Mouse (Mus musculus): ENCODE results near the gene Eif3j1. TPM values are rescaled to one million over a fixed set of nuclear protein-coding genes. Genes with fewer than 3 reads are reported as not detected.

The Eif3j1 gene
- polyA plus RNA-seq, 1 experiment from 2014 or later: 11.8 TPM

DNA sequence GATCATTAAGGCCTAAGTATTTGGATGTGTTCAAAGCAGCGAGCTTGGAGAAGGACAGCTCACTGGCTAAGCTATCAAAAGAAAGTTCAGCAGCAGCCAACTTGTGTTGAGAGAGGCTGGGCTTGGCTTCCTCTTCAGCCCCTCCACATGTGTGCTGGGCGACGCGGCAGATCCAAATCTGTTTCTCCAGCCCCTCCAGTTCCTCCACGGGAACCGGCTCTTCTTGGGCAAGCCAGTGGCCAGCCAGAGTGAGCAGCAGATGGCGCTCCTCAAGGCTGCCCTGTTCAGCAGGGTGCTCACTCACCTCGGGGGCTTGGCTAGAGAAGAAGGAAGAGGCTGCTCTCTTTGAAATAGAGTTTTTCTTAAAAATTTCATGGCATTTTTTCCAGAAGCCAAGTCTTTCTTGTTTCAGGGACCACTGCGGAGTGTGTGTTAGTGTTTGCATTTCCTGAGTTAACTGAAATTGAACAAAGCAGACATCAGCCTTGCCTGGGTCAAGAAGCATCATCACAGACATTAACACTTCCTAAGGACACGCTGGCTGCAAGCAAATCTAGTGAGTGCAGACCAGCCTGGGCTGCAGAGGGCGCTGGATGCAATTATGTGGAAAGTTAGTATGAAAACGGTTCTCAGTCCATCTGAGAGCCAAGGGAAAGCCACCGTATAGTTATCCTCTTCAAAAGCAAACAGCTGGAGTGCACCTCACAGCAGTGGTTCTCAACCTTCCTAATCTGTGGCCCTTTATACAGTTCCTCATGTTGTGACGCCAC, 37.0 kb downstream of the Eif3j1 start:
- Histone ChIP-seq H3K4me2 (ENCODE audit: low read length) (no peak overlapping the region), H3K27ac (no peak overlapping the region), H3K36me3 (ENCODE audit: insufficient read depth, low read length) (peaks cover 12% of the 10 kb centered on the region; the same call in 1 of the 2 replicates), H3K9ac (ENCODE audit: low read depth, low read length) (no peak overlapping the region), H3K4me1 (replicated peaks; ENCODE audit: insufficient read depth, low read length) (no peaks in the 10 kb centered on the region), H3K4me3 (replicated peaks; ENCODE audit: low read depth, low read length) (no peak overlapping the region), H3K27me3 (ENCODE audit: insufficient read depth, low read length) (no peaks in the 10 kb centered on the region), H3K9me3 (replicated peaks; ENCODE audit: low read length) (no peaks in the 10 kb centered on the region)
- DNase-seq (ENCODE audit: low spot score) (peak; percentile 38), ATAC-seq (replicated peaks; ENCODE audit: low FRiP score, low read depth) (no peak)
- 45% methylated on average over 14 of the region's 14 CpGs for WGBS
- peak; percentile 53 for TF ChIP-seq CTCF (IDR thresholded peaks at IDR 0.05; ENCODE audit: low read depth)

DNA sequence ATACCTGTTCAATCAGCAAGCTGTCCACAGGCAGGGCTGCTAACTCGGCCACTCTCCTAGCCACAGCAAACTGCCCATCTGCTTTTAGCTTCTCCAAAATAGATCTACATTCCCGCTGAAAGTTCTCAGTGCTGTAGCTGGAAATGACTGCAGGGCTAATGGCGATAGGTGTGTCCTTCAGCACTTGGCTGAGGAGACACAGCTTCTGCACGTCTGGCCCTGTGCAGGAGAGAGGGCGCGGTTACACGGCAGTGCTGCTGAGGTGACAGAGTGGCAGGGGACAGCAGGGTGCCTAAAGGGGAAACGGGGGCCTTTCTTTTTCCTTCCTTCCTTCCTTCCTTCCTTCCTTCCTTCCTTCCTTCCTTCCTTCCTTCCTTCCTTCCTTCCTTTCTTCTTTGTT, 37.9 kb downstream of the Eif3j1 start:
- Histone ChIP-seq H3K9ac (ENCODE audit: low read depth, low read length) (no peak overlapping the region), H3K27me3 (ENCODE audit: insufficient read depth, low read length) (no peaks in the 10 kb centered on the region), H3K36me3 (ENCODE audit: insufficient read depth, low read length) (peaks cover 16% of the 10 kb centered on the region; the same call in 1 of the 2 replicates), H3K4me1 (replicated peaks; ENCODE audit: insufficient read depth, low read length) (no peaks in the 10 kb centered on the region), H3K9me3 (replicated peaks; ENCODE audit: low read length) (no peaks in the 10 kb centered on the region), H3K4me2 (ENCODE audit: low read length) (no peak overlapping the region), H3K4me3 (replicated peaks; ENCODE audit: low read depth, low read length) (no peak overlapping the region), H3K27ac (no peak overlapping the region)
- ATAC-seq (replicated peaks; ENCODE audit: low FRiP score, low read depth): no peak
- TF ChIP-seq CTCF (IDR thresholded peaks at IDR 0.05; ENCODE audit: low read depth): no peak
- 66% methylated on average over 8 of the region's 8 CpGs for WGBS
- DNase-seq (ENCODE audit: low spot score): no peak

DNA sequence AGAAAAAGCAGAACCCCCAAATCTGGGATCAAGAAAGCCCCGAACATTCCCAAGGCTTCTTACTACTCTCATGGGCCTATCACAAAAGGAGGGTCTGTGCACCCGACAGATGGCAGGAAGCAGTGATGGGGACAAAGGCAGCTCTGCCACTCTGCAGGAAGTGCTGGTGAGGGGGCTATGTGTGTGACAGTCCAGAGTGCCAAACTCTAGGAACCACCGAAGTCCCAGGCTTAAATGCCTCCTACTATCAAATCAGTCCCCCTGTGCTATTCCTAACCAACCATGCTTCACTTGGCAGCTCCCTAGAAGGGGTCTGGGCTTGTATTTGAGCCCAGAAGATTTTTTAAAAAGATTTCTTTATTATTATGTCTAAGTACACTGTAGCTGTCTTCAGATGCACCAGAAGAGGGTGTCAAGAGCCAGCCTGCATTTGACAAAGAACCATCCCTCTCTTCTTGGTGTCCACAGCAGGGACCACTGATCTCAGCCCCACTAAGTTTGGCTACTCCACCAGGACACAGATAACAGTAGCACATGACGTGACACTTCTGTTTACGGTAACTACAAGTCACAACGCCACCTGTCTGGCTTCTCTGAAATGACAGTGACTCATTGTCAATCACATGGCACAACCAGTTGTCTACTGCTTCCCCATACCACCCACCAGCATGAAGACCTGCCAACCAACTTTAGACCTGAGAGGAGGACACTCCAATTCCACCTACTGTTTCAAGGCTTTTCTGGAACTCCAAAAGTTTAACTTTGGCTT, 41.0 kb downstream of the Eif3j1 start:
- Histone ChIP-seq H3K9me3 (replicated peaks; ENCODE audit: low read length) (no peaks in the 10 kb centered on the region), H3K4me3 (replicated peaks; ENCODE audit: low read depth, low read length) (no peak overlapping the region), H3K4me1 (replicated peaks; ENCODE audit: insufficient read depth, low read length) (no peaks in the 10 kb centered on the region), H3K27me3 (ENCODE audit: insufficient read depth, low read length) (no peaks in the 10 kb centered on the region), H3K36me3 (ENCODE audit: insufficient read depth, low read length) (peaks cover 25% of the 10 kb centered on the region; the same call in 1 of the 2 replicates), H3K9ac (ENCODE audit: low read depth, low read length) (no peak overlapping the region), H3K27ac (no peak overlapping the region), H3K4me2 (ENCODE audit: low read length) (no peak overlapping the region)
- DNase-seq (ENCODE audit: low spot score) (no peak), ATAC-seq (replicated peaks; ENCODE audit: low FRiP score, low read depth) (no peak)
- WGBS: 87% methylated on average over 6 of the region's 6 CpGs
- TF ChIP-seq CTCF (IDR thresholded peaks at IDR 0.05; ENCODE audit: low read depth): no peak

DNA sequence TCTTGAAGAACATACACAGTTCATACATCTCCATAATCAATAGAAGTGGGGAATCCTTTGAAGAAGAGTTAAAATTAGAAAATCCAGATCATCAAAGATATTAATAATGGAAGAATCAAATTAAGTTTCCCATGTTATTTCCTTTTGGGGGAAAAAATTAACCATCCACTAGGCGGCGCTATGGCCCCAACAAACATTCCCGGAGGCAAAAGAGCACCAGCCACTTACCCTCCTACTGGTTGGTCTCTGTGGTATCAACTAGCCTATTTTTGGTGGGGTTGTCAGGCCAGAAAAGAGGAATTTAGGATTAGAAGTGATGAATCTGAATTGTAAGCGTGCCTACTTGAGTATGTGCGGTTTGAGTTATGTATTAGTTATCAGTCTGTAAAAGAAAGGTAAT, 41.6 kb downstream of the Eif3j1 start:
- Histone ChIP-seq H3K4me1 (replicated peaks; ENCODE audit: insufficient read depth, low read length) (no peaks in the 10 kb centered on the region), H3K9ac (ENCODE audit: low read depth, low read length) (no peak overlapping the region), H3K4me2 (ENCODE audit: low read length) (no peak overlapping the region), H3K27ac (no peak overlapping the region), H3K9me3 (replicated peaks; ENCODE audit: low read length) (no peaks in the 10 kb centered on the region), H3K4me3 (replicated peaks; ENCODE audit: low read depth, low read length) (no peak overlapping the region), H3K27me3 (ENCODE audit: insufficient read depth, low read length) (no peaks in the 10 kb centered on the region), H3K36me3 (ENCODE audit: insufficient read depth, low read length) (peaks cover 24% of the 10 kb centered on the region; the same call in 1 of the 2 replicates)
- 39% methylated on average over 5 of the region's 5 CpGs for WGBS
- no peak for ATAC-seq (replicated peaks; ENCODE audit: low FRiP score, low read depth)
- TF ChIP-seq CTCF (IDR thresholded peaks at IDR 0.05; ENCODE audit: low read depth): peak; percentile 87
- DNase-seq (ENCODE audit: low spot score): peak; percentile 63

DNA sequence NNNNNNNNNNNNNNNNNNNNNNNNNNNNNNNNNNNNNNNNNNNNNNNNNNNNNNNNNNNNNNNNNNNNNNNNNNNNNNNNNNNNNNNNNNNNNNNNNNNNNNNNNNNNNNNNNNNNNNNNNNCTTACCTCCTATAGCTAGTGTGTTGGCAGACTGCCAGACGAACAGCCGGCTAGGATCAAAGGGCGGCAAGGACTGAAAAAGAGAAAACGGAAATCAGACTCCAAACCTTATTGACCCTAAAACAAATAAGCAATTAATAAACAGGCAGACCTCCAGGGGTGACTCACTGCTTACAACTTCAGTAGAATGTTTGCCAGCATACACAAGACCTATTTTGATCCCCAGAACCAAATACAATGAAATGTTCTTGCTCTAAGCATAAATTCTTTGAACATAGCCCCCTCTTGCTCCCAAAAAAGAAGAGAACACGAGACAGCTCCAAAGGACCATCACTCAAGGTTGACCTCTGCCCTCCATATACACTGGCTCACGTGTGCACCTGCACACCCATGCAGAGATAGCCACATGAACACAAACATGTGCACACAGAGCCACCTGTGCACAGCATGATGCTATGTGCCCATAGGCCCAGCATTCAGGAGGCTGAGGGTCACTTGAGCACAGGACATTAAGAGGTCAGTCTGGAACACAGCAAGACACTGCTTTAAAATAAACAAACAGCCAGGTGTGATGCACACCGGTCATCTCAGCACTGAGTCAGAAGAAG, 53.5 kb downstream of the Eif3j1 start:
- H3K27me3 ChIP-seq (ENCODE audit: insufficient read depth, low read length): no peaks in the 10 kb centered on the region
- H3K4me1 ChIP-seq (replicated peaks; ENCODE audit: insufficient read depth, low read length): no peaks in the 10 kb centered on the region; the same call in 1 of the 2 replicates
- H3K36me3 ChIP-seq (ENCODE audit: insufficient read depth, low read length): peaks cover 36% of the 10 kb centered on the region
- H3K4me3 ChIP-seq (replicated peaks; ENCODE audit: low read depth, low read length): no peak overlapping the region
- no peak overlapping the region for H3K4me2 ChIP-seq (ENCODE audit: low read length)
- DNase-seq (ENCODE audit: low spot score): peak; percentile 66
- peak; percentile 54; the same call in 1 of the 2 replicates for ATAC-seq (replicated peaks; ENCODE audit: low FRiP score, low read depth)
- H3K27ac ChIP-seq: no peak overlapping the region
- H3K9ac ChIP-seq (ENCODE audit: low read depth, low read length): no peak overlapping the region
- 23% methylated on average over 7 of the region's 7 CpGs for WGBS
- no peak for TF ChIP-seq CTCF (IDR thresholded peaks at IDR 0.05; ENCODE audit: low read depth)
- no peaks in the 10 kb centered on the region for H3K9me3 ChIP-seq (replicated peaks; ENCODE audit: low read length)

DNA sequence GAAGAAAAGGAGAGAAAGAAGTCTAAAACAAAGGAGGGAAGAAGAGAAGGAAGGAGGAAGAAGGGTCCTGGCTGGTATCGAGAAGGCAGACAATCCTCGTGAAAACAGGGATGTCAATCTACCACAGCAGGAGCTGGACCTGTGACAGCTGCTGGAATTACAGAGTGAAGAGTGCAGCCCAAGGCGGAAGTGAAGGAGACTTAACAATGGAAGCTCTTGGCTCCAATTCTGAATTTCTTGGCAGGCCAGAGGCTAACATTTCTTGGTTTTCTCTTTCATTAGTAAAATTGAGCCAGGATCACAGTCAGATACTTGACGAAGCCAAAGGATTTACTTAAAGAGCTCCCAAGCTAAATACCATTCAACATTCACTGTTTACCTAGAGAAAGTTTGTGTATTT, 58.1 kb downstream of the Eif3j1 start:
- Histone ChIP-seq H3K9me3 (replicated peaks; ENCODE audit: low read length) (no peaks in the 10 kb centered on the region), H3K27ac (no peak overlapping the region), H3K4me2 (ENCODE audit: low read length) (no peak overlapping the region), H3K36me3 (ENCODE audit: insufficient read depth, low read length) (peaks cover 36% of the 10 kb centered on the region), H3K4me3 (replicated peaks; ENCODE audit: low read depth, low read length) (no peak overlapping the region), H3K9ac (ENCODE audit: low read depth, low read length) (no peak overlapping the region), H3K4me1 (replicated peaks; ENCODE audit: insufficient read depth, low read length) (no peaks in the 10 kb centered on the region; the same call in 1 of the 2 replicates), H3K27me3 (ENCODE audit: insufficient read depth, low read length) (no peaks in the 10 kb centered on the region)
- no peak for ATAC-seq (replicated peaks; ENCODE audit: low FRiP score, low read depth)
- peak; percentile 43 for DNase-seq (ENCODE audit: low spot score)
- WGBS: 72% methylated on average over 4 of the region's 4 CpGs
- no peak for TF ChIP-seq CTCF (IDR thresholded peaks at IDR 0.05; ENCODE audit: low read depth)
